Mouse (Mus musculus) liver, embryonic 13.5 days (tissue): ENCODE results near the gene Rgp1. TPM values are rescaled to one million over a fixed set of nuclear protein-coding genes. Genes with fewer than 3 reads are reported as not detected.
A peak's percentile ranks its signal among the peaks of the same experiment; 100 is the strongest.

Experiments
- ATAC-seq: fragments of 200-750 bp; cut with Nextera tagmentation; 2 replicates; pipeline ENCODE4 v1.8.0; 2017; ENCODE audit warnings: low read depth, mild to moderate bottlenecking, moderate number of reproducible peaks, moderate library complexity
- DNase-seq: peaks from one replicate; pipeline ENCODE4 v3.0.0; 2022
- H3K27ac ChIP-seq: fragments of 300-500 bp; sonication (generic); 2 replicates; pipeline ENCODE4 v1.5.1; 2015; ENCODE audit warnings: moderate library complexity, mild to moderate bottlenecking, inconsistent platforms
- H3K27me3 ChIP-seq: fragments of 300-500 bp; sonication (generic); 2 replicates; pipeline ENCODE4 v1.6.1; 2015; ENCODE audit warnings: mild to moderate bottlenecking, inconsistent platforms
- H3K36me3 ChIP-seq: fragments of 300-500 bp; sonication (generic); 2 replicates; pipeline ENCODE4 v1.6.1; 2015; ENCODE audit warnings: mild to moderate bottlenecking, inconsistent platforms
- H3K4me1 ChIP-seq: fragments of 300-500 bp; sonication (generic); replicated peaks from 2 replicates; pipeline ENCODE4 v1.6.1; 2015; ENCODE audit warnings: inconsistent platforms
- H3K4me2 ChIP-seq: fragments of 300-500 bp; sonication (generic); 2 replicates; pipeline ENCODE4 v1.6.1; 2015; ENCODE audit warnings: inconsistent platforms, mild to moderate bottlenecking, moderate library complexity
- H3K4me3 ChIP-seq: fragments of 300-500 bp; sonication (generic); replicated peaks from 2 replicates; pipeline ENCODE4 v1.5.1; 2015; ENCODE audit warnings: mild to moderate bottlenecking, inconsistent platforms
- H3K9ac ChIP-seq: fragments of 300-500 bp; sonication (generic); 2 replicates; pipeline ENCODE4 v1.6.1; 2015; ENCODE audit warnings: mild to moderate bottlenecking, inconsistent platforms
- H3K9me3 ChIP-seq: fragments of 300-500 bp; sonication (generic); replicated peaks from 2 replicates; pipeline ENCODE4 v1.6.1; 2016; ENCODE audit warnings: inconsistent platforms
- WGBS: fragments of 180-500 bp; shearing (Covaris S2); methylation state at CpG from one replicate; pipeline ENCODE4 v1.1.7; 2015; ENCODE audit not compliant: insufficient replicate concordance; 5-methylcytosine and 5-hydroxymethylcytosine counted together
- polyA plus RNA-seq: library from polyadenylated mRNA; unstranded; fragments of >200 nt; fragmentation: Nextera tagmentation; extraction: Ambion mirVana; gene quantifications from 2 replicates; pipeline ENCODE4 v1.2.1, GENCODE M21; 2015

Rgp1 gene
- polyA plus RNA-seq, 1 experiment from 2014 or later = 13.8 TPM

- ATAC-seq (peak; percentile 97), DNase-seq (peak; percentile 70)
- H3K4me2 ChIP-seq = peak overlapping the region; percentile 35
- H3K9ac ChIP-seq = peak overlapping the region; percentile 67; the same call in 1 of the 2 replicates
- H3K27ac ChIP-seq = peak overlapping the region; percentile 96
- H3K27me3 ChIP-seq = no peaks in the 10 kb centered on the region
- no peaks in the 10 kb centered on the region for H3K36me3 ChIP-seq
- H3K9me3 ChIP-seq = no peaks in the 10 kb centered on the region
- H3K4me1 ChIP-seq = peaks cover 69% of the 10 kb centered on the region
- no peak overlapping the region for H3K4me3 ChIP-seq
- 22% methylated on average over 4 of the region's 4 CpGs for WGBS
These were observed 19.7 kb downstream of the Rgp1 start for GRCm38 (mm10) chr4:43598200-43598599.

- Histone ChIP-seq H3K27me3 (no peaks in the 10 kb centered on the region), H3K36me3 (no peaks in the 10 kb centered on the region), H3K4me2 (peak overlapping the region; percentile 35), H3K4me1 (peaks cover 75% of the 10 kb centered on the region), H3K27ac (peak overlapping the region; percentile 96), H3K9ac (peak overlapping the region; percentile 67), H3K4me3 (no peak overlapping the region), H3K9me3 (no peaks in the 10 kb centered on the region)
- ATAC-seq = peak; percentile 67
- 46% methylated on average over 7 of the region's 7 CpGs for WGBS
- no peak for DNase-seq
These were observed 20.3 kb downstream of the Rgp1 start for GRCm38 (mm10) chr4:43598650-43599380.

GRCm38 (mm10) chr4:43600195-43600934 is 21.9 kb downstream of the Rgp1 start:
- peak overlapping the region; percentile 82 for H3K27ac ChIP-seq
- 44% methylated on average over 9 of the region's 9 CpGs for WGBS
- peak overlapping the region; percentile 39 for H3K4me2 ChIP-seq
- no peaks in the 10 kb centered on the region for H3K36me3 ChIP-seq
- no peaks in the 10 kb centered on the region for H3K9me3 ChIP-seq
- no peak overlapping the region for H3K4me3 ChIP-seq
- ATAC-seq (no peak), DNase-seq (no peak)
- H3K4me1 ChIP-seq = peaks cover 90% of the 10 kb centered on the region
- peak overlapping the region; percentile 57 for H3K9ac ChIP-seq
- H3K27me3 ChIP-seq = no peaks in the 10 kb centered on the region

DNA sequence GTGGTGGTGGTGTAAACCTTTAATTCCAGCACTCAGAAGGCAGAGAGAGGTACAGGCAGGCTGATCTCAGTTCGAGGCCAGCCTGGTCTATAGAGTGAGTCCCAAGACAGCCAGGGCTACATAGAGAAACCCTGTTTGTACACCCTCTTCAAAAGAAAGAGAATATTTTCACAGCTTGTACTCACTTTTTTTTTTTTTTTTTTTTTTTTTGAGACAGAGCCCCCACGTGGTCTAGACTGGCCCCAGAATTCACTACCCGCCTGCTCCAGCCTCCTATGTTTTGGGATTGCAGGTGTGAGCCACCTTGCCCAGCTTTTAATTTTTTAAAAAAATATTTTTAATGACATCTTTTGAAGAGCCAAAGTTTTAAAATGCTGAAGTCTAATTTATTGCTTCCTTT is 25.6 kb downstream of the Rgp1 start:
- Histone ChIP-seq H3K4me2 (no peak overlapping the region; the same call in 1 of the 2 replicates), H3K4me3 (no peak overlapping the region), H3K27me3 (no peaks in the 10 kb centered on the region), H3K4me1 (peaks cover 76% of the 10 kb centered on the region), H3K9me3 (no peaks in the 10 kb centered on the region), H3K9ac (no peak overlapping the region), H3K36me3 (no peaks in the 10 kb centered on the region), H3K27ac (peak overlapping the region; percentile 92)
- ATAC-seq (no peak), DNase-seq (no peak)
- 55% methylated on average over 3 of the region's 3 CpGs for WGBS

DNA sequence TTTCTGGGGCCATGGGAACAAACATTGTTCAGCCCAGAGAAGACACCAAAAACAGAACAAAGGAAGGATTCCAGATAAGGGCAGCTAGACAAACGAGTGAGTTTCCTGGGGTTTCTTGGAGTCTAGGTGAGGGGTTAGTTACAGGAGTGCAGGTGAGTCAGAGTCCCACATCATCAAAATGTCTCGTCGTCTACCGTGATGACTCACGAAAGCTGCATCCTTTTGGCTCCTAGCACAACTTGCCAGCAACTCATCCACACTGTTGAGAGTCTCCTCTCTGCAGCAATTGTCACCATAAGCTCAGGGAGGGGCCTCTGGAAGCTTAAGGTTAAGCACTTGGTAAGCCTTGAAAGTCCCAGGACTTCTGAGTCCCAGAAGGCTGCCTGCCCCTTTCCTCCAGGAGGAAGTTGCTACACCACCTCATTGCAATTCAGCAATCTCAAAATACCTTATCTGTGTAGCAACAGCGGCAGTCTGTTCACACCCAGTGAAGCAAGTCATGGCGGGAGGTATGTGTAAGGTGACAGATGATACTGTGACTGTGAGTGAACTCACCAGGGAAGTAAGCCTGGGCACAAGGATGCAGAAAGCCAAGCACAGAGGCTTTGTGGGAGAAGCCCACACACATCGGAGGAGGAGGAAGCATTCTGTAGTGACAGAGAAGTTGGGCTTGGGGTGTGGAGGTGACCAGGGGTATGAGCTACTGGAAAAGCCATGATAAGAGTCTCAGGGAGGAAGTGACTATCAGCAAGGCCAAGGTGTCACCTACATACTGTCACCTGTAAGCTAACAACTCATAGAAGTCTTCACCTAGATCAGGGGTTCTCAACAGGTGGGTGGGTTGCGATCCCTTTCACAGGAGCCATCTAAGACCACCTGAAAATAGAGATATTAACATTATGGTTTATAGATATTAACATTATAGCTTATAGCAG is 26.5 kb downstream of the Rgp1 start:
- Histone ChIP-seq H3K9ac (peak overlapping the region; percentile 62), H3K36me3 (no peaks in the 10 kb centered on the region), H3K9me3 (no peaks in the 10 kb centered on the region), H3K4me1 (peaks cover 67% of the 10 kb centered on the region), H3K27ac (peak overlapping the region; percentile 92), H3K4me3 (peak overlapping the region; percentile 25), H3K4me2 (peak overlapping the region; percentile 64), H3K27me3 (no peaks in the 10 kb centered on the region)
- ATAC-seq = peak; percentile 98
- 34% methylated on average over 9 of the region's 9 CpGs for WGBS
- peak; percentile 75 for DNase-seq

- WGBS = 10% methylated on average over 10 of the region's 10 CpGs
- DNase-seq (no peak), ATAC-seq (peak; percentile 87)
- no peaks in the 10 kb centered on the region for H3K9me3 ChIP-seq
- H3K27me3 ChIP-seq = no peaks in the 10 kb centered on the region
- H3K27ac ChIP-seq = peak overlapping the region; percentile 75
- peak overlapping the region; percentile 42; the same call in 1 of the 2 replicates for H3K9ac ChIP-seq
- H3K36me3 ChIP-seq = no peaks in the 10 kb centered on the region
- peak overlapping the region; percentile 54 for H3K4me2 ChIP-seq
- peaks cover 30% of the 10 kb centered on the region for H3K4me1 ChIP-seq
- H3K4me3 ChIP-seq = no peak overlapping the region; the same call in 1 of the 2 replicates
These were observed 34.0 kb downstream of the Rgp1 start for GRCm38 (mm10) chr4:43612534-43612933.

GRCm38 (mm10) chr4:43613060-43613730 is 34.7 kb downstream of the Rgp1 start:
- WGBS = 32% methylated on average over 3 of the region's 3 CpGs
- no peak overlapping the region for H3K4me3 ChIP-seq
- H3K9ac ChIP-seq = peak overlapping the region; percentile 41; the same call in 1 of the 2 replicates
- peak overlapping the region; percentile 75 for H3K27ac ChIP-seq
- no peaks in the 10 kb centered on the region for H3K9me3 ChIP-seq
- peaks cover 27% of the 10 kb centered on the region for H3K4me1 ChIP-seq
- H3K27me3 ChIP-seq = no peaks in the 10 kb centered on the region
- DNase-seq (no peak), ATAC-seq (peak; percentile 81)
- H3K36me3 ChIP-seq = no peaks in the 10 kb centered on the region
- peak overlapping the region; percentile 54 for H3K4me2 ChIP-seq

DNA sequence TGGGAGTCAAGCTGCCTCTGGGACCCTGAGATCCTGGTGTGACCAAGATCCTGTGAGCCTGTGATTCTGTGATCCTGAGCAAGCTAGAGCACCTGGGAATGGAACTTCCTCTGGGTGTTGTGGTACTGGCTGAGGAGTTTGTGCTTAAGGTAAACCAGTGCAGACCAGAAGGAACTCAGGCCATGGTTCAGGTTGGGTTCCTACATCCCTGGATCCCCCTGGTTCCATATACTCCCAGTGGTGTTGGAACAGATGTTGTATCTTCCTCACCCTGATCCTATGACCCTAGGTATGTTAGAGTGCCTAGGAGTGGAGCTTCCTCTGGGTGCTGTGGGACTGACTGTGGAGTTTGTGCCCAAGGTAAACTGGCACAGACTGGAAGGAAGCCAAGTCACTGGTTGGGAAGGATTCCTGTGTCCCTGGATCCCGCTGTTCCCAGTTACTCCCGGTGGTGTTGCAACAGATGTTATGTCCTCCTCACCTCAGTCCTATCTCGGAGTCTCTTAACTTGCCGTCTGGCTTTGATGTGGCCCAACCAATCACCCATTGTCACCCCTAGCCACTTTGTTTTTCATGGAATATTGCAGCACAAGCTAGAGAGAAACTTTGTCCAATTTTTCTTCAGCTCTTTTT is 41.7 kb downstream of the Rgp1 start:
- Histone ChIP-seq H3K4me1 (no peaks in the 10 kb centered on the region), H3K9me3 (peaks cover 6% of the 10 kb centered on the region), H3K4me3 (no peak overlapping the region), H3K27me3 (0 out of 2 replicates have a peak, but pooled peaks cover 3% of the 10 kb centered on the region), H3K36me3 (no peaks in the 10 kb centered on the region), H3K27ac (no peak overlapping the region), H3K4me2 (no peak overlapping the region), H3K9ac (no peak overlapping the region)
- no peak for DNase-seq
- no peak for ATAC-seq
- 72% methylated on average over 4 of the region's 4 CpGs for WGBS

GRCm38 (mm10) chr4:43629106-43629817 is 50.7 kb downstream of the Rgp1 start:
- peak; percentile 60 for ATAC-seq
- H3K4me1 ChIP-seq = peaks cover 28% of the 10 kb centered on the region
- no peak overlapping the region; the same call in 1 of the 2 replicates for H3K9ac ChIP-seq
- 42% methylated on average over 20 of the region's 20 CpGs for WGBS
- no peaks in the 10 kb centered on the region for H3K36me3 ChIP-seq
- H3K4me3 ChIP-seq = peak overlapping the region; percentile 16; the same call in 1 of the 2 replicates
- peak overlapping the region; percentile 53; the same call in 1 of the 2 replicates for H3K27ac ChIP-seq
- DNase-seq = no peak
- H3K27me3 ChIP-seq = peaks cover 37% of the 10 kb centered on the region
- peaks cover 10% of the 10 kb centered on the region for H3K9me3 ChIP-seq
- H3K4me2 ChIP-seq = peak overlapping the region; percentile 38
